Mouse (Mus musculus): ENCODE measurements around the gene Fgfr2.

Fgfr2 gene

DNA sequence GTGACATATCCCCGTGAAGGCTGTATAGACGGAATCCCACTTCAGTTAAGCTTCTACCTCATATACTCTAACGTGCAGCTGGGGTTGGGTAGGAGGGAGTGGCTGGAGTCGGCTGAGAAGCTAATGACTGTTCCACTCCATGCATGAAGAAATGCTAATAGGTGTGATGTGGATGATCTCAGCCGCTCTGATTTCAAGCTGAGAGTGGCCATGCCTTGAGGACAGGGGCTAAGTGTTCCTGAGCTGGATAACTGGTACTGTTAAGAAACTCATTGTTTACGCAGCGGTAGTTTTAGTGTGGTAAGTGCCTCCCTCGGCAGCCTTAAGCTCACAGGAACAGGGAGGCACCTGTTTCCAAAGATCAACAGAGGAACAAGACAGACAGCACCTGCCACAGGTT lies 1819.8 kb downstream of the Fgfr2 start:
- no peak for DNase-seq (ENCODE audit: low read depth, low spot score)

DNA sequence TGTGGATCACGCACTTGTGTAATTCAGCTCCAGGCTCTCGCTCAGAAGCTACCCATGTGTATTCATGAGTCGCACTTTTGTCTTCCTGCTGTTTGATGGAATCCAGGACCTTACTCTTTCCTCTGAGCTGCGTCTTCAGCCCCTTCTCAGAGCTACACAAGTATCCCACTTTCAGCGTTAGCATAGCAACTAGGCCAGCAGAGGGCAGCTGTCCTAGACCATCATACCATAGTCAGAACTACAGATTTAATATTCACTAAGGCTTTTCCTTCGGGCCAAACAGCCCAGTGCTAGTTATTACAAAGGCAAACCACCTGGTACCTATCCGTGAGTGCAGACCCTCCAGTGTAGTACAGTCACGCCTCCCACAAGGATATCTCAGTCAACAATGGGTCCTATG lies 1826.0 kb downstream of the Fgfr2 start:
- DNase-seq (ENCODE audit: low read depth, low spot score) = no peak

DNA sequence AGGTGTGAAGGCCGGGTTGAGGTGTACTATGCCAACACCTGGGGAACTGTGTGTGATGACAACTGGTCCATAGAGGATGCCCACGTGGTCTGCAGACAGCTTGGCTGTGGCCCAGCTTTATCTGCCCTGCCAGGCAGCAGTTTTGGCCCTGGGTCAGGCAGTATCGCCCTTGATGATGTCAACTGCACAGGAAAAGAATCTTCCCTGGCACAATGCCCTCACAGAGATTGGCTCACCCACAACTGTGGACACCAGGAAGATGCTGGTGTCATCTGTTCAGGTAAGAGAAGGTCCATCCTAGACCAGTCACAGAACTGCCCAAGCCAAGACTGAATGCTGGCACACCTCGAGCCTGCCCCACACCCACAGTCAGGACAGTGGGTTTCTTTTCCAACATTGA lies 1857.3 kb downstream of the Fgfr2 start:
- no peak for DNase-seq (ENCODE audit: low read depth, low spot score)

DNA sequence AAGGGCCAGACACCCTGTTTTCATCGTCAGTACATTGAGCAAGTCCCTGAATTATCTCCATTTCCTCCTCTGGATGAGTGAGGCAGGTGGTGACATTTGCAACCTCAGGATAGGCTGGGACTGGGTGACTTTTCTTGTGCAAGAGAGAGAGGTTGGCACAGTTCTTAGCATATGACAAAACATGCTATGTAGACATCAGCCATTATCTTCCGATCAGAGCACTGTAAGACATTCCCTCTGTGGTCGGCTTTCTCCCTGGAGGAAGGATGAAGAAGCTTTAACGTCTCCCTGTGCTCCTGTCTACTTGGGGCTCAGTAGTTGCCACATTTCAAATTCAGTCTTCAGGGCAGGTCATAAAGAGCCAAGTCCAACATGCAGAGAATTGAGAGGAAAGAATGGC lies 1858.9 kb downstream of the Fgfr2 start:
- DNase-seq (ENCODE audit: low read depth, low spot score) = no peak

DNA sequence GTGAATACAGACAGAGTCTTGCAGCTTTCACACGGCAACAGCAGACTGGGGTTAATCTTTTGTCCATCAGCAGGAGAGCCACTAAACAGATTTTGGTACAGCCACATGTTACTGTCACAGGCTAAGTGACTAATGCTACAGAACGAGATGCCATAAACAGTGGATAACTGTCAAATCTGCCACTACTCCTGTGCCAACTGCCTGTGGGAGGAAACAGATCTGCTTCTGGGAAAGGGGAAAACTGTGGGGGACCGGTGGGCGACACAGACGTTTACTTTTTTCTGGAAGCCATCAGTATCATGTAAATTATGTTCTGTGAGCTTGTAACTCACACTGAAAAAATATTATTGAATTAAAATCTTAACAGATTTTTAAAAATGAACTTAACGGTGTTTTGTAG lies 1862.2 kb downstream of the Fgfr2 start:
- DNase-seq (ENCODE audit: low read depth, low spot score) = no peak

DNA sequence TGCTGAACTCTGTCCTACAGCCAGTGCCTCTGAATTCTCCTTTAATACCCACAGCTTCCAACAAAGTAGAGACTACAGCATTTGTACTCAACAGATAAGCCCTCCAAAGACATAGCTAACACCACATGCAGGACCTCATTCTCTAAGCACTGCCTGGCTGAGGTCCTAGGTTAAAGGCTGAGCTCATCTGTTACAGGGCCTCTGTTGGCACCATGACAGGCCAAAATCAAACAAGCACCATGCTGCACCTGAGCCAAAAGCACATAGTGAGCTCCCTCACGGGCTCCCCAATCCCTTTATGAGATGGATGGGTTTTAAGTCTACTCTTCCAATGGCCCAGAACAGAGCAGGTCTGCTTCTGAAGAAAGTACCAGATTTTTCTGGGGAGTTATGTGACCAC lies 1865.8 kb downstream of the Fgfr2 start:
- no peak for DNase-seq (ENCODE audit: low read depth, low spot score)

DNA sequence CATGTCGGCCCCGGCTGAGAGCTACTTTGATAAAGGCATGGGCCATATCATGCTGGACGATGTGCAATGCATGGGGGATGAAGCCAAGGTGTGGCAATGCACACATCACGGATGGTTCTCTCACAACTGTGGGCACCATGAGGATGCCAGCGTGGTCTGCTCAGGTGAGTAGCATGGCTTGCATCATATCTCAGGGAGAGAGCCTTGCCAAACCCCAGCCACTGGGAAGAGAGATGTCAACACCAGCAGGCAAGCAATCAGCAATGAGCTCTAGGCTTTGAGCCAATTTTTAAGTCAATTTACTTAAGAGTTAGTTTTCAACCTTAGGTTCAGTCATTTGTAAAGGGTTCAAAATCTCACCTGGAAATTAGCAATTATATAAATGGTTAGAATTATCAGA lies 1866.3 kb downstream of the Fgfr2 start:
- DNase-seq (ENCODE audit: low read depth, low spot score) = no peak

DNA sequence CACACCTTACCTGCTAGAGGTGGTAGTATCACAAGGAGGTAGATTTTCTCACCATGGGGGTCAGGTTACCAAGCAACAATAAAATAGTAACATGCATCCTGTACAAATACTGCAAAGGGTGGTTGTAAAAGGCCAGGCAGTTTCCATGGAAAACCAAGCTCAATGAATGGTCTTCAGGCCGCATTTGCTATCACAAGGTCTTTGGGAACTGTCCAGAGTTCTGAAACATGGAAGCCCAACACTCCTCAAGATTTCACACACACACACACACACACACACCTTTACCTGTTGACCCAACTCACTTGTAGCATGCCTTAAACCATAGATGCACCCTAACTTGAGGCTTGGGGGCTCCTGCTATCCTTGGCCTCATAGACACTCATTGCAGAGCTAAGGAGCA lies 1878.2 kb downstream of the Fgfr2 start:
- DNase-seq (ENCODE audit: low read depth, low spot score) = peak; percentile 53

DNA sequence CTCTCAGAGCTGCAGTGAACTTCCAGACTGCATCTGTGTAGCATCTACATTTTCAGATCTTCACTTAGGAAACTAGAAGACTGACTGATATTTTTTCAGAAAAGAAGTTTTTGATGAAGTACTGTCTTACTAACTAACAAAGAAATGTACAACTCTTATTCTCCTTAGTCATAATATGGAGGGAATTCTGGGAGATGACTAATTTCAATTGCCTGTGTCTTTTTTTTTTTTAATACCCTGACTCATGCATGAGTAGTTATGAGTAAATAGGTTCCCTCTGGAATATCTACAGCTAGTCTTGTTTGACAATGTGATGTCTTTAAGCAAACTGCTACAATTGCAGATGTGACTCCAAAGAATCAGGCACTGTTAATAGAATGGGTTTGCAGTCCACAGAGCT lies 1887.1 kb downstream of the Fgfr2 start:
- no peak for DNase-seq (ENCODE audit: low read depth, low spot score)

DNA sequence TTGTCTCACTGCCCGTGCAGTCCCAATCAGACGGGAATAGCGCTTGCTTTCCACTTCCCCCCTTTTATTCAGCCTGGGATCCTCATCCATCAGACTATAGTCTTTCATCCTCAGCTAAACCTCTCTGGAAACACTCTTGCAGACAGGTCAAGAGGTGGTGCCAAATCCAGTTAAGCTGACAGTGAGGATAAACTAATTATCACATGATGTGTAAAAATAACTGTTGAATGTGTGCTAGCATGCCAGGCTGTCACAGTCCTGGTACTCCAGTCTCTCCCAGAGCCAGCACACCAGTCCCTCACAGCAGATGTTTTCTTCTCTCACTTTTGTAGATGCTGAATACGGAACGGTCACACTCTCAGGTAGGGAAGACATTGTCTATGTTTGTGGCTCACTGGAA lies 1900.1 kb downstream of the Fgfr2 start:
- DNase-seq (ENCODE audit: low read depth, low spot score) = no peak

DNA sequence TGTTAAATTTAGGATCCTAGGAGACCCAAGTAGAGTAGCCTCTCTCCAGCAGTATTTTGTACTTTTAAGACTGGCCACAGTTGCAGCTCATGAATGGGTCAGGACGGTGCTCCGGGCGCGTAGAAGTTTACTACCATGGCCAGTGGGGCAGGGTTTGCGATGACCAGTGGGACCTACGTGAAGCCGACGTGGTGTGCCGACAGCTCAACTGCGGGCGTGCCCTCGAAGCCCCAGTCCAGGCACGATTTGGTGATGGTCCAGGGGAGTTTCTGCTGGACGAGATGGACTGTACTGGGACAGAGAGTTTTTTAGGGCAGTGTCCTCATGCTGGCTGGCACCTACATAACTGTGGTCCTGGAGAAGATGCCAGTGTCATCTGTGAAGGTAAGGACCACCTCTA lies 1935.2 kb downstream of the Fgfr2 start:
- DNase-seq (ENCODE audit: low read depth, low spot score) = no peak

DNA sequence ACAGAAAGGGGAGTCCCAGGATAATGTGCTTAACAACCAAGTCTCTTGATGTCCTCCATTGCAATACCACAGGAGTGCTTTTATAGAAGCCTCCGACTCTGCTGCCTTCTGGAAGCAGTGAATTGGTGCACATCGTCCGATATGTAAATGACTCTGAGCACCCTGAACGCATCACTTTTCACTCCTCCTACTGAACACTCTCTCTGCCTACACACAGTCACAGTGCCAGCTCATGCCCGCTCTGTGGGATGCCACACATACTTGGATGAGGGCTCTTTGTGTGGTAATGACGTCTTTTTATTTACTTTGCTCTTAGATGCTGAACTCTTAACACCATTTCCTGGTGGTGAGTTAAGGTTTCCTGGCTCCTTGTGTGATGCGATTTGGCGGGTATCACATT lies 1936.1 kb downstream of the Fgfr2 start:
- no peak for DNase-seq (ENCODE audit: low read depth, low spot score)

DNA sequence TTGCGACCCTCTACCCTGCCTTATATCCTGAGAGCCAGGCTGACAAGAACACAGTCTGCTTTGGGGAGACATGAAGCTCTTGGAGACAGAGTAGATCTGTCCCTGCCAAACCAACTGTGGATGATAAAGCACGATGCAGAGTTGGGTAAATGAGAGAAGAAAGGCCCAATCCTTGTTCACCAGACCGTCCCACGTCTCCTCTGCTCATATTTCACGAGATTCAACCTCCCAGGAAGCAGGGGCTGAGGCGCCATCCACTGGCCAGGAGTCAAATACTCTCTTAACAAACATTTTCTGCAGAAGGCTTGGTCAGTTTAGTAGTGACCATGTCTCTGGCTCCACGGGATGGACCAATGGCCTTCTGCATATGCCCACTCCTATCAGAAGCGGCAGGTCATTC lies 1938.8 kb downstream of the Fgfr2 start:
- no peak for DNase-seq (ENCODE audit: low read depth, low spot score)

DNA sequence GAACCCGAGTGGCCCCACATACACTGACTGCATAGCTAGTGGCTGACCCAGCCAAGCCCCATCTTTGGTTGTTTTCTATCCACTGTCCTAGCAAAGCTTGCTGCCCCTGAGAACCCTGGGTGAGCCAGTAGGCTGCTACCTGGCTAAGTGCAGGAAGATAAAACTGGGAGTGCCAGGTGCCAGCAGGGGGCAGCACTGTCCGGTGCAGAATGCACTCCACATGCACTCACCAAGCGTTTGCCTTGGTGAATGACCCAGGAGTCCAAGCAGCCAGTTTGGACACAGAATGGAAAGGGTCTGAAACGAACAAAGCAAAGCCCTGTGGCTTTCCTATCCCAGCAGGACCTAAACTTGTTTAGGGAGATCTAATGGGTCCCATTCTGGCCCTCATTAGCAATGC lies 1940.5 kb downstream of the Fgfr2 start:
- peak; percentile 68 for DNase-seq (ENCODE audit: low read depth, low spot score)

DNA sequence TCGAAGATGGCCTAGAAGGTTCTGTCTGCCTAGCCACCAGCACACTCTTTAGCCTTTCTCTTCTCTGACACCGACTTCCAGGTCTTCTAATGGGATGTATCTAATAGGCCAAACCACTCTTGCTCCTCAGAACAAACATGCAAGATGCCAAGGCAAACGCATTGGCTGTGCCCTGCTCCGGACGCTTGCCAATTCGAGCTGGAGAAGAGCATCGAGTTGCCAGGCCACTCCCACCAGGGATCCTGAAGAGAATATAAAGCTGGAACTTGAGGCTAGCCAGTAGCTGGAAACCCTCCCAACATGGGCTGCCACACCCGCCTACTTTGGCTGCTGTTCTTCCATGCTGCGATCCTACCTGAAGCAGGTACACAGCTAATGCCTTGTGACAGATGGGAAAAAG lies 1949.0 kb downstream of the Fgfr2 start, which contains the start of gene 5430419D17Rik:
Gene 5430419D17Rik, plus strand, starts transcription at position 282 of the 400 bp plus-strand sequence.
- no peak for DNase-seq (ENCODE audit: low read depth, low spot score)

DNA sequence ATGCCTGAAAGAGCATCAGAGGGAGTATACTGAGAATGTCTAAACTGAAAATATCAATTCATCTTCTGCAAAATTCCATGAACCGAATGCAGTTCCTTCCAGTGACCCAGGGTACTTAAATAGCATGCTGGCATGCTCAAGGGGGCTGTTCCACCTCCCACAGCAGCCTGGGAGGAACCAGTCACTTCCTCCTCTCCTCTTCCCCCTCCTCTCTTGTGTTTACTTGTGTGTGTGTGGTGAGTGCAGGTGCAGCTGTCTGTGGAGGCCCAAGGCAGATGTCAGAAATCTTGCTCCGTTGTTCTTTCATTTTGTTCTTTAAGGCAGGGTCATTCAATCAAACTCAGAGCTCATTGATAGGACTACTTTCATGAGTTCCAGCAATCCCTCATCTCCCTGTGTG lies 1954.1 kb downstream of the Fgfr2 start:
- DNase-seq (ENCODE audit: low read depth, low spot score) = no peak

DNA sequence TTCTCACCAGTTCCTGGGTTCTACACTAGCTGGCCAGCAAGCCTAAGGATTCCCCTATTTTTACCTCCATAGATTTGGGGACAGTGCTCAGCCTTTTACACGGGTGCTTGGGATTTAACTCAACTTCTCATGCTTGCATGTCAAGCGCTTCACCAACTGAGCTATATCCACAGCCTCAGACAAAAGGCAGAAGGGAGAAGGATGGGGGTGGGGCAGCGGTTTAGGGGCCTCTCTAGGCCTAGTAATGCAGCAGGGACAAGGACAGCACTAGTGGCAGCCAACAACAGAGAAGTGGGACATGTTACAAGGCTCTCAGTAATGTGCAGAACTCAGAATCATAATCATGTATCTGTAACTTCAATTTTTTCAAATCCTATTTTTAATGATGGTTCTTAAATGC lies 1955.4 kb downstream of the Fgfr2 start:
- DNase-seq (ENCODE audit: low read depth, low spot score) = no peak

DNA sequence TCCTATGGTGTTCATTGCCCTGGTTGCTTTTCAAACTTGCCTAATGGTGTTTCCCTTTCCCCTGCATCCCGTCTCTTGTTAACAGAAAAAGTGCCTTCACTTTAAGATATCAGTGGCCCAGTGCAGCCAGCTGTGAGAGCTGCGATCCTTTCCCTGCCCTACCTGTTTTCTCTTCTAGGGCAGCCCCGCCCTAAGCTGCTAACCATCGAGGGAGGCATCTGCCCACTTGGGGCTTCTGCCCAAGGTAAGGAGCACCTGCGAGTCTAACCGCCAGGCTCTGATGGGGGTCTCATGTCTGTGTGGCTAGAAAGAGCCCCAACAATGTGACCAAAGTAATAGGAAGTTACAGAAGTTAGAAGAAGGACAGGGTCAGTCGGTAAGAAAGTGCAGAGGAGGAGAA lies 1960.9 kb downstream of the Fgfr2 start:
- DNase-seq (ENCODE audit: low read depth, low spot score) = no peak

DNA sequence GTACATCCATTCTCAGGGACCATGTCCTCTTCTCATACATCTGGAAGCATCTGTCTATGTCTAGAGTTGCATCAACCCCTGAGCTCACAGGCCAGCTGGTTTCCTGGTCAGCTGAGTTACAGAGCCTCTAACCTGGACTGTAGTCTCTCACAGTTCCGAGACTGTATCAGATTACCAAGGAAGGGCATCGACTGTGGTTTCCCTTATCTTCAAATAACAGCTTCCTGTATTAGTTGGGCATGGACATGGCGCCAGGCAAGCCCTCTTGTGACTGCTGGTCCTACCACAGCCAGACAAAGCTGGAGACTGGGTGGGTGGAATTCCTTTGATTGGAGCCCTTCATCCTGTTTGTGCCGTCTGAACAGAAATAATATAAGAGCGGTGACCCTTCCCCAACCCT lies 1970.1 kb downstream of the Fgfr2 start:
- no peak for DNase-seq (ENCODE audit: low read depth, low spot score)

DNA sequence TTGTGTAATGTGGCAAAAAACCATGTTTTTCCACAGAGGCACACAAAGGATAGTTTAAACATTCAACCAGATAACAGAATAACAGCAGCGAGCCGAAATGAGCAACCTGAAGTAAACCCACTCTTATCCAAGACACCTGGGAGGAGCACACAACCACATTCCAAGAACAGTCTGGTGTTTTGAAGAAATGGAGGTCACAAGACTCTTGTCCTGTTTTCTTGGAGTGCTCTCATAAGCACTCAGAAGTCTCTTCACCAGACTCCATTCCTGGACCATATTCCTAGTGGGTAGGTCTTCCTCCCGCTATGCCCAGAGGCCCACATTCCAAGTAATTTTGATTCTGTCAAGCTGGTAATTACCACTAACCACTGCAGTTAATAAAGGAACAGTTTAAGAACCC lies 1973.0 kb downstream of the Fgfr2 start:
- no peak for DNase-seq (ENCODE audit: low read depth, low spot score)

DNA sequence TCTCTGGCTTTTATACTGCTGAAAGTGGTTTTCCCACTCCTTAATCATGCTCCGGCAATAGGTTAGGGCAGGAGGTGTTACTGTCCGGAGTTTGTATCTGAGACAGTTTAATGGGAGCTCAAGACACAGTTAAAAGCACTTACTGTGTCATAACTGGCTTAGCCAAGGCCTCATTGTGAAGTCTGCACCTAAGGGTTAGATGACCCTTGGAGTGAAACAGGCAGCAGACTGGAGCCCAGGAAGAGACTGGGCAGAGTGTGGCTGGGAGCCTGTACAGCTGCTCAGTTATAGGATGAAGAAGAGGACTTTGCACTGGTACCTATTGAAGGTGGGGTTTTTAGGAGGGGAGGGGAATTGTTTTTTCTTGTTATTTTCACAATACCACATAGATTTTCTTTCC lies 1976.9 kb downstream of the Fgfr2 start, which contains the start of gene 4933402N03Rik:
Gene 4933402N03Rik, minus strand, starts transcription at position 101 of the 400 bp plus-strand sequence.
- no peak for DNase-seq (ENCODE audit: low read depth, low spot score)

DNA sequence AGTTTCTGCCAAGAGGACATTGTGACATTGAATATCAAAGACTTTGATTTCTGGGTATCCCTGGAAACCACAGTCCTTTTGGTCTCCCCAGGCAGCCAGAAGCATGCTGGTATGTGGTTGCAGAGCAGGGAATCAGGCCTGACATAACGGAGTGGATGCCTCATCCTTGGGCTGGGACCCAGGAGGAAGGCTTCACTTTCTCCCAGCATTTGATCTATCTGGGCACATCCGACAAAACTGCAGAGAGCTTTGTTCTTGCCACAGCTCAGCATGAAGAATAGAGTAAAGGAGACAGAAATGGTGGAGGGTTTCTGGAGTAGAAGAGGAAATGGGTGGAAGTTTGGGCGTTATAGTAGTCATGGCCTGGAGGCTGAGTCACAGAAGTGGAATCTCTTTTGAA lies 1990.0 kb downstream of the Fgfr2 start:
- no peak for DNase-seq (ENCODE audit: low read depth, low spot score)

DNA sequence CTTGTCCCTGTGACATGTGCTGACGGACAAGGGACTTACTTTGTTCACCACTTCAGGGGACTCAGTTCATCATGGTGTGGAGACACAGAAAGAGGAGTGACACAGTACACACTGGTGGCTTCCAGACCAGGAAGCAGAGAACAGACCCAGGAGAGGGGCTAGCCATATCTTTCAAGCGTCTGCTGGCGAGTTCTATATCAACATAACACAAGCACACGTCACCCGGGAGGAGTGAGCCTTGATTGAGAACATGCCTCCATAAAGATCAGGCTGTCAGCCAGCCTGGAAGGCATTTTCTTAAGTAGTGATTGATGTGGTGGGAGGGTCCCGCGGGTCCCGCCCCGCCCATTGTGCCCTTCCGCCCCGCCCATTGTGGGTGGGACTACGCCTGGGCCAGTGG lies 1993.1 kb downstream of the Fgfr2 start:
- DNase-seq (ENCODE audit: low read depth, low spot score) = peak; percentile 77

DNA sequence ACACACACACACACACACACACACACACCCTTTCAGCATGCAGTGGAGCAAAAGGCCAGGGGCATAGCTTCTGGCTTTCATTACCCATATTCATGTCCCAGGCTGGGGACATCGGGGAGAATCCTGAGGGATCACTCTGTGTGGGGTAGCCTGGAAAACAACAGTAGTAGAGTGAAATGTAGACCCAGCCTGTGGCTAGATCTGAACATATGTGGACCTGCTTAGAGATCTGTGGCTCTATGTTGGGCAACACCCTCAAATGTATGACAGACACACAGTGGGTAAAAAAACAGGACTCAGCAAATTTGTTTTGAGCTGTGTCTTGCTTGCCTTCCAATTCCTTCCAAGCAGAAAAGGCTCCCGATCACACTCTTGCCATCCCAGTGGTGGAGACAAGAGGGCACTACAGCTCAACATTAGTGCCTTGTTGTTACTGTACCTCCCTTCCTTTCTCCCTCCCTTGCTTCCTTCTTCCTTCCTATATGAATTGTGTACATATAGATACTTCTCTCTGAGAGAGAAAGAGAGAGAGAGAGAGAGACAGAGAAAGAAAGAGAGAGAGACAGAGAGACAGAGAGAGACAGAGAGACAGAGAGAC lies 2000.8 kb downstream of the Fgfr2 start:
- DNase-seq (ENCODE audit: low read depth, low spot score) = no peak

Measured in ZHBTc4 (cell line).